Mouse (Mus musculus): ENCODE measurements around the gene Atp6v0d1. TPM values are rescaled to one million over a fixed set of nuclear protein-coding genes. Genes with fewer than 3 reads are reported as not detected.

Gene Atp6v0d1
- polyA plus RNA-seq, 1 experiment = 148 TPM

- DNase-seq (ENCODE audit: low spot score) = no peak
Observed at GRCm38 (mm10) chr8:105537011-105537677, 28.7 kb downstream of the Atp6v0d1 start.

DNA sequence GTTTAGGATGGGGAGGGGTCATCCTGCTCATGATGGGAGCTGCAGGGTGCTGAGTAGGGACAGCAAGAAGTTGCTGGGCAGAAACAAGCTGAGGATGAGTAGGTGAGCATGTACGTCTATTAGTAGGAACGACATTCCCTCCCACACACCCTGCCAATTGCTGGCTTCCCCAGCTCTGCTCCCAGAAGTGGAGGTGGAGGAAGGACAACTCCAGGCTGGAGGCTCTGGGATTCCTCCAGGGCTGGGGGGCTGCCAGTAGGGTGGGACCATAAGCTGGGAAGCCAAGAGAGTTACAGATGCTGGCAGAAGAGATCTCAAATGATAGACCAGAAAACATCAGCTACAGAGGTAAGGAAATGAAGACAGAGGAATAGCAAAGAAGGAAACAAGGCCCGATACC is 29.3 kb downstream of the Atp6v0d1 start:
- no peak for DNase-seq (ENCODE audit: low spot score)

DNA sequence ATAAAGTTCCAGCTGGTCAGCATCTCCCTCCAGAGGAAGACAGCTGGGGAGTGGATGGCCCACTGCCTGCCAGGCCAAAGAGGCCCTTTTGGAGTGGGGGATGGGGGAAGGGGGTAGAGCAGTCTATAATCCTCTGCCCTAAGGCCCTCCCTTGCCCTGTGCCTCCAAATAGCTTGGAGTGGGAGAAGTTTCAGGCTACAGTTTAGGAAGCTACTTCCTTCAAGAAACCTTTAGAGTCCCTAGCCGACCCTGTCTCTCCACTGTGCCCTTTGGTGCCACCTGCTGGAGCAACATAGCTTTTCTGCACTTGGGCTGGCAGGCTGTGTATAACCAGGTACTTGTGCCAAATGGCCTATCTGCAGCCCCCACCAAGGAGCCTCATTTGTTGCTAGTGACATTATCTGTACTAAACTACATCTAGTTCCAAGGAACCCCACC is 31.9 kb downstream of the Atp6v0d1 start:
- DNase-seq (ENCODE audit: low spot score) = no peak

- no peak for DNase-seq (ENCODE audit: low spot score)
Observed at GRCm38 (mm10) chr8:105533439-105533838, 32.4 kb downstream of the Atp6v0d1 start.

DNA sequence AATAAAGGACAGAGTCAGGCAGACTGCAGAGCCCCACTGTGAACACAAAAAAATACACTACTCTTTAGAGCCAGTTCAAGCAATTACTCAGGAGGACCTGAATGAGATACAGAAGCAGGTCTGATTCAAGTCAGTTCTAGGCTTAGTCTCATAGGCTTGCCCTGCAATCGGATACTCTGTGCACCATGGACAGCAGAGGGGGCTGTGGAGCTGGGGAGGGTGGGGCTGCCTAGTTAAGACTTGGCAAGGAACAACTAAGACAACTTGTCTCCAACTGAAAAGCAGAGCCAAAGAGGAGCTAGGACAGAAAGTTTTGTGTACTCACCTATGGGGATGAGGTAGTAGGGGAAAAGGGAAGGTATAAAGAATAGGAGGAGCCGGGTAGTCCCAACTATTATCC is 34.1 kb downstream of the Atp6v0d1 start:
- DNase-seq (ENCODE audit: low spot score) = no peak

DNA sequence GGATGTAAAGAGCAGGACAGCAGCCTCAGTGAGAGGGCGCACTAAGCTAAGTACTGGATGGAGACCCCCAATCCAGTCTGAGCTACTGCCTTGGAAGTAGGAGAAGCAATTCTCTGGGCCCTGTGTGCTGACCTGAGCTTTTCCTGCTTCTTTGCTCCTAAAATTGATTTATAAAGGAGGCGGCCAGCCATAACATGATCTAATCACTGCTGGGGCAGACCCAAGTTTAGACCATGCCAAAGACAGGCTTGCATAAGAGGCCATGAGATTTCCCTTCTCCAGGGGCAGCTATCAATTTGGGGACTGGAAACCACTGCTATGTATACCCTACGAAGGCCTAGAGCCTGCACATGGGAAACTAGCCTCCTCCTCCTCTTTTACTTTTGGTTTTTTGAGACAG is 36.6 kb downstream of the Atp6v0d1 start:
- DNase-seq (ENCODE audit: low spot score) = no peak

DNA sequence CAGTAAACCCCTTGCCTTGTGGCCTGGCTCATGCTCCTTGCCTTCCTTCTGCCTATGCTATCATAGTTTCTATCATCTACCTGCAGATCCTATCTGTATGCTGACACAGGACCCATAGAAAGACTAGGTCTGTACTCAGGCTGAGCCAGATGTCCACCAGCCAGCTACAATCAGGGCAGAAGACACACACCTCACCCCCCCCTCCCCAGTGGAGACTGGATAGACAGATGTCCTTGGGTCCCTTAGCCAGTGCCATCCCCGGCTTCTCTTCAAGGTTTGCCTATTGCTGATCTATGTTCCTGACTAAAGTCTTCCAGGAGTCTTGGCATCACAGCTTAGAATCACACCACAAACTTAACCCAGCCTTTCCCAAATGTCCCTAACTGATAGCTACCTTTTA is 37.6 kb downstream of the Atp6v0d1 start:
- no peak for DNase-seq (ENCODE audit: low spot score)

DNA sequence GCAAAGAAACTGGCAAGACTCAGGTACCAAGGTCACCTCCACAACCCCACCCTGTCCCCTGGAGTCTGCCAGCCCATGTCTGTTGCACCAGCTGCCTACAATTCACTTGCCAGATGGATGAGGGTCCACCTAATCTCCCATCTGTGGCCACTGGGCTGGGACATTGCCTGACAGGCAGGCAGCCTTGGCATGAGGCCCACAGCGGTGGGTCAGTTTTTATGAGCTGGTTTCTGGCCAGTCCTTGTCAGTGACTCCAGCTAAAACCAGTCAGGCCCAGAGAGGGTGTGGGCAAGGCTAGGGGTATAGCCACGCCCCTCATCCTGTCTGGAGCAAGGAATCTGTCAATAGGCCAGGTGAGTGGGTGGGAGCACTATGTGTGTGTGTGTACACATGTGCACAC is 38.7 kb downstream of the Atp6v0d1 start:
- DNase-seq (ENCODE audit: low spot score) = no peak

- DNase-seq (ENCODE audit: low spot score) = no peak
Observed at GRCm38 (mm10) chr8:105522890-105523289, 43.0 kb downstream of the Atp6v0d1 start.

DNA sequence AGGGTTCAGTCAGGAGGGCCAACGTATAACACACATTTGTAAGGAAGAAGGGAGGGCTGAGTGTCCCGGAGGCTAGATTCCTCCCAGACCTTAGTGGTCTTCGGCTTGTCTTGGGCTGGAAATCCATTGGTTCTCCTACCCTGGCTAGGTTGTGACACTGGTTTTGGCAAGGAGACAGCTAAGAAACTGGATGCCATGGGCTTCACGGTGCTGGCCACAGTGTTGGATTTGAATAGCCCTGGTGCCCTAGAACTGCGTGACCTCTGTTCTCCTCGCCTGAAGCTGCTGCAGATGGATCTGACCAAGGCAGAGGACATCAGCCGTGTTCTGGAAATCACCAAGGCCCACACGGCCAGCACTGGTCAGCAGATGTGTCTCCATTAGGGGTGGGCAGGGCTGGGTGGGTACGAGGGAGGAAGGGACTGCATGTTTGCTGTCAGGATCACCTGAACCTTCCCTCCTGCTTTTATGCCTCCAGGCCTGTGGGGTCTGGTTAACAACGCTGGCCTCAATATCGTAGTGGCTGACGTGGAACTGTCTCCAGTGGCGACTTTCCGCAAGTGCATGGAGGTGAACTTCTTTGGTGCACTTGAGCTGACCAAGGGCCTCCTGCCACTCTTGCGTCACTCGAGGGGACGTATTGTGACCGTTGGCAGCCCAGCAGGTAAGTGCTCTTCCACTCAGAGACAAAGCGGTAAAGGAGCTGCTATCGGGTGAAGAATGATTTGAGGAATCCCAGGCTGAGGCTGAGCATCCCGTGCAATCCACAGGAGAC is 43.7 kb downstream of the Atp6v0d1 start:
- DNase-seq (ENCODE audit: low spot score) = no peak

GRCm38 (mm10) chr8:105521061-105521460 is 44.8 kb downstream of the Atp6v0d1 start:
- DNase-seq (ENCODE audit: low spot score) = no peak

GRCm38 (mm10) chr8:105520521-105520920 is 45.3 kb downstream of the Atp6v0d1 start:
- no peak for DNase-seq (ENCODE audit: low spot score)

DNA sequence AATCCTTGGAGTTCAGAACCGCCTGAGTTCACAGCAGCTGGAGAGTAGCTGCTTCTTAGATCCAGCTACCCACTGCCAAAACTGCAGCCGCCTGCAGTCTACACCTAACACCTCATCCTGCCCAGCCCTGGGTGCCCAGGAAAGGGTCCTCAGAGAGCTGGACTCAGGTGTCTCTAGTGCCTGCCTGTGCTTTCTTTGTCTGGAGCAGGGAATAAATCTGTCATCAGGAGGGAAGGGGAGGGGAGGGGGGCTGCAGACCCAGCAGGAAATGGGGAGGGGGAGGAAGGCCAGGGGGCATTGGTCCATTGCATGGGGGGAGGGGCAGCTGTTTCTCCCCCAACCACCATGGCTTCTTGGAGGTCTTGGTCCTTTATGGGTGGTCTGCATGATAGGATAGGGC is 46.3 kb downstream of the Atp6v0d1 start:
- no peak for DNase-seq (ENCODE audit: low spot score)

DNA sequence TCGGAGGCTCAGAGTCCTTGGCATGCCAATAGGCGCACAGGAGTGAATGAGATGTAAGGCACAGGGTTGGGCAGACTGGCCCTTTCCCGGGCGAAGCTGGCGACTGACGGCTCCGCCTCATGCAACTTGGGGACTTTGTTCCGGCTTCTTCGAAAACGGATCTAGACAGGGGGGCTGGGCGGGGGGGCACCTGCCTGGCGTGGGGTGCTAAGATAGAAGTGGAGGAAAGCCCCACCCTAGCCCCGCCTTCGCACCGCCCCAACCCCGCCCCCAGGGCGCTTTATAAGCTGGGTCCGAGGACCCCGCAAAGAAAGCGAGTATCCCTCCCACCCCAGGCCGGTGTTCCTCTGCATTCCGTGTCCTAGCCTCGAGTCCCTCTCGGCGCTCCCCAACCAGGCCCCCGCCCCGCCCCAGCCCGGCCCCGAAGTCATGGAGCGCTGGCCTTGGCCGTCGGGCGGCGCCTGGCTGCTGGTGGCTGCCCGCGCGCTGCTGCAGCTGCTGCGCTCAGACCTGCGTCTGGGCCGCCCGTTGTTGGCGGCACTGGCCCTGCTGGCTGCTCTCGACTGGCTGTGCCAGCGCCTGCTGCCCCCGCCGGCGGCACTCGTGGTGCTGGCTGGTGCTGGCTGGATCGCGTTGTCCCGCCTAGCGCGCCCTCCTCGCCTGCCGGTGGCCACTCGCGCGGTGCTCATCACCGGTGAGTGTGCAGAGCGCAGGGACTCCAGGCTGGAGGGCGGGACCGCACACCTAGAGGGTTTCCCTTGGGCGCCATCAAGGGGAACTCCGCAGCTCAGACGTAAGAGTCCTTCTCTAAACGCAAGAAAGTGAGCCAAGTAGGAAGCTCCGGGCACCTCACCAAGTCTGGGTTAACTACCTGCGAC is 47.2 kb downstream of the Atp6v0d1 start, which contains the start of gene Hsd11b2:
Gene Hsd11b2, plus strand, starts transcription at position 320 of the 878 bp plus-strand sequence.
- DNase-seq (ENCODE audit: low spot score) = no peak

GRCm38 (mm10) chr8:105517346-105517745 is 48.5 kb downstream of the Atp6v0d1 start:
- DNase-seq (ENCODE audit: low spot score) = no peak

GRCm38 (mm10) chr8:105516018-105516645 is 49.7 kb downstream of the Atp6v0d1 start:
- no peak for DNase-seq (ENCODE audit: low spot score)

DNA sequence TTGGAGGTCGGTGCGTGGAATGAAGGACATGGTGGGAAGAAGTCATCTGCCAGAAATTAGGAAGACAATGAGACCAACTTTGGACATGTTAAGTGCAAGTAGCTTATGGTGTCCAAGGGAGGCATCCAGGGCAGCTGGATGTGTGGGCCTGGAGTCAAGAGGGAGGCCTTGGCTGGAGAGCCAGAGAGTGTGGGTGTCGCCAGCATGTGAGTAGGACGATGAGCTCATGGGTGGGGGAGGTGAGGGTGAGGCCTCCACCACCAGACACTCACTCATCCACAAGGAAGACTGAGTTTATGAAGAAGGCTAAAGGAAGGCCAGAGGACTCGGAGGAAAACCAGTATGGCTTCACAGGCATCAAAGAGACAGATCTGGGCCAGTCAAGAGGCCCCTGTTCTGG is 51.2 kb downstream of the Atp6v0d1 start:
- no peak for DNase-seq (ENCODE audit: low spot score)

DNA sequence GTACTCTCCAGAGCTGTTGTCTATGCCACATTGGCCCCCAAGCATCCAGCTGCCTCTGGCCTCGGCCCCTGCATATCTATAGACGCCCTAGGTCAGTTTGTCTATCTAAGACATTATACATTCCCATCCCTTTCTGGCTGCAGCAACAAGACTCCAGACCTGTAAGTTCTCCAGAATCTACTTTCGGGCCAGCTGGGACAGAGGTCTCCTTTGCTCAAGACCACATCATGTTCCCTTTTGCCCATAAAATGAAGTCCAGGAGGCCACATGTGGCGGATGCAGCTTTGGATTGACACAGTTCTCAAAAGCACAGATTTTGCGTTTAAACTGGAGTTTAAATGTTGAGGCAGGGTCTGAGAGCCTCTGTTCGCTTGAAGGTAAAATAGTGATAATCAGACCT is 51.7 kb downstream of the Atp6v0d1 start:
- DNase-seq (ENCODE audit: low spot score) = no peak

GRCm38 (mm10) chr8:105509997-105510735 is 55.7 kb downstream of the Atp6v0d1 start:
- no peak for DNase-seq (ENCODE audit: low spot score)

- DNase-seq (ENCODE audit: low spot score) = no peak
Observed at GRCm38 (mm10) chr8:105508758-105509157, 57.1 kb downstream of the Atp6v0d1 start.

GRCm38 (mm10) chr8:105506977-105507376 is 58.9 kb downstream of the Atp6v0d1 start:
- no peak for DNase-seq (ENCODE audit: low spot score)

Data from urinary bladder, adult 2 months (tissue).